Mouse (Mus musculus): ENCODE results near the gene Bbs10.

- TF ChIP-seq CTCF (IDR thresholded peaks at IDR 0.05; ENCODE audit: low read depth), result no peak
- TF ChIP-seq EP300 (IDR thresholded peaks at IDR 0.05; ENCODE audit: low read depth), result no peak
These were observed 14.8 kb downstream of the Bbs10 start for GRCm38 (mm10) chr10:111313282-111313681.
